Mouse (Mus musculus) ES-Bruce4 (cell line): ENCODE results near the gene Ptpn14. TPM values are rescaled to one million over a fixed set of nuclear protein-coding genes. Genes with fewer than 3 reads are reported as not detected.
A peak's percentile ranks its signal among the peaks of the same experiment; 100 is the strongest.

Experiments used
- H3K27ac ChIP-seq: 2 replicates; pipeline ENCODE4 v1.5.1; 2012; ENCODE audit warnings: low read length, inconsistent platforms; ENCODE audit not compliant: insufficient read depth
- H3K27me3 ChIP-seq: 2 replicates; pipeline ENCODE4 v1.6.1; 2012; ENCODE audit warnings: mild to moderate bottlenecking, low read length, inconsistent platforms; ENCODE audit not compliant: control insufficient read depth, poor library complexity, insufficient read depth, severe bottlenecking
- H3K36me3 ChIP-seq: 2 replicates; pipeline ENCODE4 v1.6.1; 2012; ENCODE audit warnings: inconsistent platforms, mild to moderate bottlenecking, low read length, moderate library complexity; ENCODE audit not compliant: control insufficient read depth, poor library complexity, insufficient read depth, severe bottlenecking
- H3K4me1 ChIP-seq: one replicate; pipeline ENCODE4 v1.8.1; 2011; ENCODE audit warnings: low read length; ENCODE audit not compliant: control insufficient read depth, insufficient read depth
- H3K4me3 ChIP-seq: 2 replicates; pipeline ENCODE4 v1.5.1; 2011; ENCODE audit warnings: low read depth, mild to moderate bottlenecking, low read length
- H3K9ac ChIP-seq: 2 replicates; pipeline ENCODE4 v1.6.1; 2012; ENCODE audit warnings: low read depth, mild to moderate bottlenecking, inconsistent platforms; ENCODE audit not compliant: poor library complexity, severe bottlenecking
- H3K9me3 ChIP-seq: replicated peaks from 2 replicates; pipeline ENCODE4 v1.6.1; 2012; ENCODE audit warnings: mild to moderate bottlenecking, low read length, inconsistent platforms; ENCODE audit not compliant: control insufficient read depth, poor library complexity, insufficient read depth, severe bottlenecking
- CTCF ChIP-seq: IDR thresholded peaks from one replicate; pipeline ENCODE4 v1.8.1; 2011; ENCODE audit warnings: low read depth, low read length
- EP300 ChIP-seq: IDR thresholded peaks from 2 replicates; pipeline ENCODE4 v1.6.1; 2011; ENCODE audit warnings: low read depth, low read length; ENCODE audit not compliant: insufficient read depth
- POLR2A ChIP-seq: IDR thresholded peaks from one replicate; pipeline ENCODE4 v1.8.1; 2011; ENCODE audit warnings: low read length; ENCODE audit not compliant: insufficient read depth
- polyA plus RNA-seq: library from polyadenylated mRNA; stranded (reverse); fragments of >200 nt; gene quantifications from 2 replicates; pipeline ENCODE4 v1.2.4, GENCODE M21; 2011; ENCODE audit warnings: low read depth; ENCODE audit not compliant: missing spikeins, insufficient read depth, insufficient read length

The Ptpn14 gene
- polyA plus RNA-seq, 1 experiment, result 141 TPM

GRCm38 (mm10) chr1:189742041-189742440 is 14.0 kb downstream of the Ptpn14 start:
- H3K9ac ChIP-seq, result no peak overlapping the region
- H3K27ac ChIP-seq, result no peak overlapping the region
- no peak overlapping the region for H3K4me3 ChIP-seq
- H3K4me1 ChIP-seq, result no peaks in the 10 kb centered on the region
- H3K36me3 ChIP-seq, result no peaks in the 10 kb centered on the region; the same call in 1 of the 2 replicates
- H3K27me3 ChIP-seq, result no peaks in the 10 kb centered on the region
- TF ChIP-seq POLR2A, result no peak
- TF ChIP-seq CTCF, result no peak
- no peak for TF ChIP-seq EP300
- H3K9me3 ChIP-seq, result no peaks in the 10 kb centered on the region

GRCm38 (mm10) chr1:189743136-189743535 is 15.1 kb downstream of the Ptpn14 start:
- no peak overlapping the region for H3K9ac ChIP-seq
- H3K27me3 ChIP-seq, result no peaks in the 10 kb centered on the region
- H3K36me3 ChIP-seq, result no peaks in the 10 kb centered on the region
- H3K4me1 ChIP-seq, result no peaks in the 10 kb centered on the region
- no peak overlapping the region for H3K27ac ChIP-seq
- no peak for TF ChIP-seq CTCF
- TF ChIP-seq POLR2A, result no peak
- TF ChIP-seq EP300, result no peak
- no peak overlapping the region for H3K4me3 ChIP-seq
- no peaks in the 10 kb centered on the region for H3K9me3 ChIP-seq

- Histone ChIP-seq H3K4me1 (no peaks in the 10 kb centered on the region), H3K27ac (0 out of 2 replicates have a peak overlapping the region, but pooled peaks have one; percentile 26), H3K9ac (no peak overlapping the region), H3K4me3 (no peak overlapping the region), H3K27me3 (no peaks in the 10 kb centered on the region), H3K36me3 (no peaks in the 10 kb centered on the region), H3K9me3 (no peaks in the 10 kb centered on the region)
- no peak for TF ChIP-seq POLR2A
- peak; percentile 62; the same call in 1 of the 2 replicates for TF ChIP-seq EP300
- no peak for TF ChIP-seq CTCF
These were observed 17.0 kb downstream of the Ptpn14 start for GRCm38 (mm10) chr1:189744914-189745710.

GRCm38 (mm10) chr1:189746520-189746919 is 18.5 kb downstream of the Ptpn14 start:
- Histone ChIP-seq H3K36me3 (no peaks in the 10 kb centered on the region), H3K9ac (no peak overlapping the region), H3K27me3 (no peaks in the 10 kb centered on the region), H3K27ac (no peak overlapping the region), H3K4me1 (no peaks in the 10 kb centered on the region), H3K9me3 (no peaks in the 10 kb centered on the region), H3K4me3 (no peak overlapping the region)
- TF ChIP-seq CTCF (no peak), POLR2A (no peak), EP300 (no peak)

GRCm38 (mm10) chr1:189749789-189750188 is 21.7 kb downstream of the Ptpn14 start:
- Histone ChIP-seq H3K27ac (no peak overlapping the region), H3K9ac (no peak overlapping the region), H3K9me3 (no peaks in the 10 kb centered on the region), H3K4me1 (peaks cover 2% of the 10 kb centered on the region), H3K36me3 (no peaks in the 10 kb centered on the region), H3K27me3 (no peaks in the 10 kb centered on the region), H3K4me3 (no peak overlapping the region)
- TF ChIP-seq EP300, result no peak
- no peak for TF ChIP-seq CTCF
- TF ChIP-seq POLR2A, result no peak

GRCm38 (mm10) chr1:189750233-189750632 is 22.2 kb downstream of the Ptpn14 start:
- H3K4me1 ChIP-seq, result peaks cover 3% of the 10 kb centered on the region
- no peaks in the 10 kb centered on the region for H3K27me3 ChIP-seq
- no peaks in the 10 kb centered on the region for H3K36me3 ChIP-seq
- TF ChIP-seq CTCF (no peak), EP300 (no peak), POLR2A (no peak)
- H3K4me3 ChIP-seq, result no peak overlapping the region
- H3K27ac ChIP-seq, result no peak overlapping the region
- H3K9me3 ChIP-seq, result no peaks in the 10 kb centered on the region
- no peak overlapping the region for H3K9ac ChIP-seq
